Mouse (Mus musculus): ENCODE results near the gene Gcm2. TPM values are rescaled to one million over a fixed set of nuclear protein-coding genes. Genes with fewer than 3 reads are reported as not detected.

Gcm2 gene
- polyA plus RNA-seq (2014; fragmentation: Nextera tagmentation; extraction: Ambion mirVana), result not detected in 2 replicates

DNA sequence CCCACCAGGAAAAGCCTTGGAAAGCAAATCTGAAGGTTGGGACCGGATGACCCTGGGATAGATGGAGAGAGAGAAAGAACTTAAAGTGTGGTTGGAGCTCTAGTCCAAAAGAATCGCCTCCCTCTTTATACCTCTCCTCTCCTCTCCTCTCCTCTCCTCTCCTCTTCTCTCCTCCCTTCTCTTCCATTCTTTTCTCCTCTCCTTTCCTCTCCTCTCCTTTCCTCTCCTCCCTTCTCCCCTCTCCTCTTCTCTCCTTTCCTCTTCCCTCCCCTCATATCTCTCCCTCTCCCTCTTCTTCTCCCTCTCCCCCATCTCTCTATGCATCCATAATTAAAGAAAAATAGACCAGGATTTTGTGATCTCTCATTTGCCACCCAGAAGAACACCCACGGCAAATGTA is at the start of gene Gcm2:
Gene Gcm2 (minus strand): TSS at position 101 of the 400 bp plus-strand sequence.
- Histone ChIP-seq H3K36me3 (ENCODE audit: control insufficient read depth, insufficient read depth, low read length) (no peaks in the 10 kb centered on the region), H3K4me2 (ENCODE audit: low read length) (no peak within 1 kb of the TSS), H3K4me1 (replicated peaks; ENCODE audit: control insufficient read depth, insufficient read depth, low read length) (no peaks in the 10 kb centered on the region), H3K27ac (ENCODE audit: low read depth) (no peak within 1 kb of the TSS), H3K9me3 (ENCODE audit: control insufficient read depth, low read length) (no peaks in the 10 kb centered on the region), H3K4me3 (ENCODE audit: low read depth, low read length) (no peak within 1 kb of the TSS), H3K9ac (ENCODE audit: low read length) (no peak within 1 kb of the TSS), H3K27me3 (replicated peaks; ENCODE audit: control insufficient read depth, insufficient read depth, low read length) (0 out of 2 replicates have a peak, but pooled peaks cover 12% of the 10 kb centered on the region)
- ATAC-seq (replicated peaks; ENCODE audit: low FRiP score, low TSS enrichment, low read depth) (no peak), DNase-seq (ENCODE audit: low spot score) (no peak)
- 76% methylated on average over 3 of the region's 3 CpGs for WGBS

DNA sequence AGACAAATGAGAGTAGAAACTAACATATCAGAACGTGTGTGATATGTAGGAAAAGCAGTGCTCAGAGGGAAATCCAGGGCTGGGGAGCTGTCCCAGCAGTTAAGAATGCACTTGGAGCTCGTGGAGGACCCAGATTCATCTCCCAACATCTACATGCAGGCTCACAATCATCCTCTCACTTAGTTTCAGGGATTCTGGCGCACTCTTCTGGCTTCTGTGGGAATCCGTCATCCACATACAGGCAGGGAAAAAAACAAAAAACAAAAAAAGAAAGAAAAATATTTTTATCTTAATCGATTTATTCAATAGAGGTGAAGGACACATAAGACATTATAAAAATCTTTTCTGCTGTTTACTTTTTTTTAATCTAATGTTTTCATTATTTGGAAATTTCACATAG is 47.6 kb upstream of the Gcm2 start:
- H3K4me1 ChIP-seq (replicated peaks; ENCODE audit: control insufficient read depth, insufficient read depth, low read length), result no peaks in the 10 kb centered on the region
- no peak overlapping the region for H3K9ac ChIP-seq (ENCODE audit: low read length)
- H3K4me3 ChIP-seq (ENCODE audit: low read depth, low read length), result no peak overlapping the region
- no peaks in the 10 kb centered on the region for H3K27me3 ChIP-seq (replicated peaks; ENCODE audit: control insufficient read depth, insufficient read depth, low read length)
- no peaks in the 10 kb centered on the region for H3K36me3 ChIP-seq (ENCODE audit: control insufficient read depth, insufficient read depth, low read length)
- ATAC-seq (replicated peaks; ENCODE audit: low FRiP score, low TSS enrichment, low read depth) (no peak), DNase-seq (ENCODE audit: low spot score) (no peak)
- H3K9me3 ChIP-seq (ENCODE audit: control insufficient read depth, low read length), result no peaks in the 10 kb centered on the region
- H3K4me2 ChIP-seq (ENCODE audit: low read length), result no peak overlapping the region
- WGBS, result 59% methylated on average over 5 of the region's 5 CpGs
- no peak overlapping the region for H3K27ac ChIP-seq (ENCODE audit: low read depth)

DNA sequence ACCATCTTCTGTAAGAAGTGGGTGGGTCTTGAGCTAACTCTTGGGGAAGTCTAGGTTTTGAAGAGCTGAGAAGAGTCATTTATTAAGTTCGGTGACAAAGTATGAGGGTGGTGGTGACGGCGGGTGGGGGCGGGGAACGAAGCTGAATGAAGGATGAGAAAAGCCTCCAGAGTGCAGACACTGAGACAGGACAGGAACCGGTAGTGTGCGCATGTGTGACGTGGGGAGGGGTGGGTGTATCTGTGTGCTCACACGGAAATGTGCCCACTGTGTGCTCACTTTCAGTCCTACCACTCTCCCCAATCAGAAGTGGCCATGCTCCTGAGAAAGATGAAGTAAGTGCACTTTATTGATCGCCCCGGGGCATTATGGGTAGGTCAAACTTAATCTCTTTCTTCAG is 42.3 kb upstream of the Gcm2 start:
- H3K36me3 ChIP-seq (ENCODE audit: control insufficient read depth, insufficient read depth, low read length), result no peaks in the 10 kb centered on the region
- no peak overlapping the region for H3K4me3 ChIP-seq (ENCODE audit: low read depth, low read length)
- H3K27ac ChIP-seq (ENCODE audit: low read depth), result no peak overlapping the region
- DNase-seq (ENCODE audit: low spot score), result no peak
- 83% methylated on average over 11 of the region's 11 CpGs for WGBS
- ATAC-seq (replicated peaks; ENCODE audit: low FRiP score, low TSS enrichment, low read depth), result no peak
- H3K4me2 ChIP-seq (ENCODE audit: low read length), result no peak overlapping the region
- H3K9ac ChIP-seq (ENCODE audit: low read length), result no peak overlapping the region
- no peaks in the 10 kb centered on the region for H3K4me1 ChIP-seq (replicated peaks; ENCODE audit: control insufficient read depth, insufficient read depth, low read length)
- H3K9me3 ChIP-seq (ENCODE audit: control insufficient read depth, low read length), result no peaks in the 10 kb centered on the region
- no peaks in the 10 kb centered on the region for H3K27me3 ChIP-seq (replicated peaks; ENCODE audit: control insufficient read depth, insufficient read depth, low read length)

DNA sequence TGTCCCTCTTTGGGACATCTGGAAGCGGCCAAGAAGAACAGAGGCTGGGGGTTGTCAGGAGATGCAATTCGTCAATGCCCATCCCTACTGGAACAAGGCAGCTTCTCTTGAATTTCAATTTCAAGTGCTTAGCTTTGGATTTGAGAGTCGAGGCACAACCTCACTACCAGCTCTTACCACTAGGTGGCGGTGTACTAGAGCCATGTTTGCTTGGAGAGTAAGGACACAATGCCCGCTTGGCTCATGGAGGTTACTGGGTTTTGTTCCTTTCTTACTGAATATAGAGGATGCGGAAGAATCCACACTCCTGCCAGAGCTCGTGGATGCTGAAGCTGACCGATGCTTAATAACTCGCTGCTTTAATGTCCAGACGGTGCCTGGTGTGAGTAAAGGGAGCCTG is 35.4 kb upstream of the Gcm2 start:
- H3K9me3 ChIP-seq (ENCODE audit: control insufficient read depth, low read length), result no peaks in the 10 kb centered on the region
- ATAC-seq (replicated peaks; ENCODE audit: low FRiP score, low TSS enrichment, low read depth) (no peak), DNase-seq (ENCODE audit: low spot score) (peak; percentile 72)
- H3K4me2 ChIP-seq (ENCODE audit: low read length), result no peak overlapping the region
- H3K27me3 ChIP-seq (replicated peaks; ENCODE audit: control insufficient read depth, insufficient read depth, low read length), result no peaks in the 10 kb centered on the region
- H3K4me1 ChIP-seq (replicated peaks; ENCODE audit: control insufficient read depth, insufficient read depth, low read length), result no peaks in the 10 kb centered on the region
- no peaks in the 10 kb centered on the region for H3K36me3 ChIP-seq (ENCODE audit: control insufficient read depth, insufficient read depth, low read length)
- no peak overlapping the region for H3K9ac ChIP-seq (ENCODE audit: low read length)
- no peak overlapping the region for H3K27ac ChIP-seq (ENCODE audit: low read depth)
- WGBS, result 79% methylated on average over 10 of the region's 10 CpGs
- no peak overlapping the region for H3K4me3 ChIP-seq (ENCODE audit: low read depth, low read length)

DNA sequence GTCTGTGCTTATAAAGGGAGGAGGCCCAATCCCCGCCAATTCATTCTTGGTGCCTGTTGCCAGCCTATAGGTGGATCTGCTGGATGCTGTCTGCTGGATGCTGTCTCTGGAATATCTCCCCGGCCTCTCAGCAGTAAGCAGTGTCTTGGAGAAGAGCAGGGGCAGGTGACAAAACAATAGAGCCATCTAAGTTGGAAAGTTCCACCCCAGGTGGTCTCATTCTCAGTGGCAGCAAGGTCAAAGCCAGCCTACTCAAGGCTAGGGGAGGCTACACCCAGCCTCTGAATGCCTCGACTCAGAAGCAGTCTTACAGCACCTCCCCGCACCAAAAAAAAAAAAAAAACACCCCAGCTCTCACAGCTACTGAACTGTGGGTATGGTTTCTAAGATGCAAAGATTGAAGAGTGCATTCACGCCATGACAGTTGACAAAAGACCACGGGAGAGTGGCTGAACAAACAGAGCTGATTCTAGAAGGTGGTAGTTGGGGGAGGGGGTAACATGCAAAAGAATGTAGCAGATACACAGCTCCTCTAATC is 34.7 kb upstream of the Gcm2 start:
- 63% methylated on average over 6 of the region's 6 CpGs for WGBS
- no peaks in the 10 kb centered on the region for H3K27me3 ChIP-seq (replicated peaks; ENCODE audit: control insufficient read depth, insufficient read depth, low read length)
- H3K9ac ChIP-seq (ENCODE audit: low read length), result no peak overlapping the region
- no peak for DNase-seq (ENCODE audit: low spot score)
- no peaks in the 10 kb centered on the region for H3K9me3 ChIP-seq (ENCODE audit: control insufficient read depth, low read length)
- H3K4me3 ChIP-seq (ENCODE audit: low read depth, low read length), result no peak overlapping the region
- ATAC-seq (replicated peaks; ENCODE audit: low FRiP score, low TSS enrichment, low read depth), result no peak
- H3K36me3 ChIP-seq (ENCODE audit: control insufficient read depth, insufficient read depth, low read length), result no peaks in the 10 kb centered on the region
- H3K4me2 ChIP-seq (ENCODE audit: low read length), result no peak overlapping the region
- H3K27ac ChIP-seq (ENCODE audit: low read depth), result no peak overlapping the region
- H3K4me1 ChIP-seq (replicated peaks; ENCODE audit: control insufficient read depth, insufficient read depth, low read length), result no peaks in the 10 kb centered on the region

DNA sequence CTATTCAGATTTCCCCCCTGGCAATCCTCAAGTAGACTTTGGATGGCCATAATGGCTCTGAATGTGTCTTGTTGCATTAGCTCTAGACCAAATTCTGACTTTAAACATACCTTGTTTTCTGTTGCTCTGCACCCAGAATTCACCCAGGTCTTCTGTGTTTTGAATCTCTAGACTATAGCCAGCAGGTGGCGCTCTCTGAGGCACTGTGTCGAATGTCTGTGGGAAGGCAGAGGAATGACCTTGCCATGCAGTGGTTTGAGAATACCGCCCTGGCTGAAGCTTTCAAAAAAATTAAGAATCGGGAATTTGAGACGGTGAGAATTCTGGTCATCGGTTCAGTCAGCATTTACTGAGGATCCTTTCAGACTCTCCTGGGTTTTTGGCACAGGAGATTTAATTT is 24.1 kb upstream of the Gcm2 start:
- Histone ChIP-seq H3K4me2 (ENCODE audit: low read length) (no peak overlapping the region), H3K27me3 (replicated peaks; ENCODE audit: control insufficient read depth, insufficient read depth, low read length) (no peaks in the 10 kb centered on the region)
- 12% methylated on average over 6 of the region's 6 CpGs for WGBS

DNA sequence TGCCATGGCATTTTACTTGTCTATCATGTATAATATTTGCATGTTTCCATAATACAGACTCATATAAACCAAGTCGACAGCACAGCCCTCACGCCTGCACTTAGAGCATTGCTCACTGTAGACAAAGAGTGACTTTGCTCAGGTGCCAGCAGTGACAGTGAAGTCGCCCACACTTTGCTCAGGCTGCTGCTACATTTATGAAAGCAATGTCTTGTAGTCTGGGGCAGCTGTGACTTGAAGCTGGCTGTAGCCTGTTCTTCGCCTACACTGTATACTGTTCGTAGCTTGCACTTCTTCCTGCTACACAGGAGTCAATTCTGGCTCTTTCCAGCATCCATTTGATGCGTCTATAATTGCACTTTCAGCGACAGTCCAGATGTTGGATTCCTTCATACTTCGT is 18.2 kb upstream of the Gcm2 start:
- no peaks in the 10 kb centered on the region for H3K36me3 ChIP-seq (ENCODE audit: control insufficient read depth, insufficient read depth, low read length)
- no peaks in the 10 kb centered on the region for H3K27me3 ChIP-seq (replicated peaks; ENCODE audit: control insufficient read depth, insufficient read depth, low read length)
- no peak overlapping the region for H3K4me2 ChIP-seq (ENCODE audit: low read length)
- 91% methylated on average over 8 of the region's 8 CpGs for WGBS
- H3K4me1 ChIP-seq (replicated peaks; ENCODE audit: control insufficient read depth, insufficient read depth, low read length), result no peaks in the 10 kb centered on the region
- H3K9ac ChIP-seq (ENCODE audit: low read length), result no peak overlapping the region
- no peak overlapping the region for H3K4me3 ChIP-seq (ENCODE audit: low read depth, low read length)
- ATAC-seq (replicated peaks; ENCODE audit: low FRiP score, low TSS enrichment, low read depth) (no peak), DNase-seq (ENCODE audit: low spot score) (no peak)
- no peaks in the 10 kb centered on the region for H3K9me3 ChIP-seq (ENCODE audit: control insufficient read depth, low read length)
- no peak overlapping the region for H3K27ac ChIP-seq (ENCODE audit: low read depth)

More for the DNA sequence above, 24.1 kb upstream of the Gcm2 start:
- Histone ChIP-seq H3K9ac (ENCODE audit: low read length) (no peak overlapping the region), H3K9me3 (ENCODE audit: control insufficient read depth, low read length) (no peaks in the 10 kb centered on the region), H3K36me3 (ENCODE audit: control insufficient read depth, insufficient read depth, low read length) (no peaks in the 10 kb centered on the region), H3K4me1 (replicated peaks; ENCODE audit: control insufficient read depth, insufficient read depth, low read length) (no peaks in the 10 kb centered on the region), H3K4me3 (ENCODE audit: low read depth, low read length) (no peak overlapping the region), H3K27ac (ENCODE audit: low read depth) (no peak overlapping the region)
- DNase-seq (ENCODE audit: low spot score), result peak; percentile 87
- ATAC-seq (replicated peaks; ENCODE audit: low FRiP score, low TSS enrichment, low read depth), result no peak

DNA sequence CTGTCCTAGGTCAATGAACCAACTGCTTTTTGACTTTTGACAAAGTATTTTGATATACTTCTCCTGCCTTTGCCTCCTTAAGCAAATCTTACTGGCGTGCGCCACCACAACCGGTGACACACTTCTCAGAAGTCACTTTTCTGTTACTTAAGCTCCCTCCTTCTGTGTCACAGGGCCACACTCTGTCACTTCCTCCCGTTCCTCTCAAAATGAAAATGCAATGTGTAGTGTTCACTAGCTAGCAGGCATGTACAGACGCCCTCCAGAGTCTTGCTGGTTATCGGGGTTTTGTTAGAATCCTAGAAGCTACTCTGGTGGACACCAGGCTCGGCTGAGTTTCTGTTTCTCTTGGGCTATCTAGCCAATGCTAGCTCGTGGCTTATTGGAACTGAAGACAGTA is 17.5 kb upstream of the Gcm2 start:
- Histone ChIP-seq H3K4me2 (ENCODE audit: low read length) (no peak overlapping the region), H3K9me3 (ENCODE audit: control insufficient read depth, low read length) (no peaks in the 10 kb centered on the region), H3K27ac (ENCODE audit: low read depth) (no peak overlapping the region), H3K27me3 (replicated peaks; ENCODE audit: control insufficient read depth, insufficient read depth, low read length) (no peaks in the 10 kb centered on the region), H3K4me3 (ENCODE audit: low read depth, low read length) (no peak overlapping the region), H3K36me3 (ENCODE audit: control insufficient read depth, insufficient read depth, low read length) (no peaks in the 10 kb centered on the region), H3K4me1 (replicated peaks; ENCODE audit: control insufficient read depth, insufficient read depth, low read length) (no peaks in the 10 kb centered on the region), H3K9ac (ENCODE audit: low read length) (no peak overlapping the region)
- ATAC-seq (replicated peaks; ENCODE audit: low FRiP score, low TSS enrichment, low read depth) (no peak), DNase-seq (ENCODE audit: low spot score) (no peak)
- WGBS, result 88% methylated on average over 8 of the region's 8 CpGs

DNA sequence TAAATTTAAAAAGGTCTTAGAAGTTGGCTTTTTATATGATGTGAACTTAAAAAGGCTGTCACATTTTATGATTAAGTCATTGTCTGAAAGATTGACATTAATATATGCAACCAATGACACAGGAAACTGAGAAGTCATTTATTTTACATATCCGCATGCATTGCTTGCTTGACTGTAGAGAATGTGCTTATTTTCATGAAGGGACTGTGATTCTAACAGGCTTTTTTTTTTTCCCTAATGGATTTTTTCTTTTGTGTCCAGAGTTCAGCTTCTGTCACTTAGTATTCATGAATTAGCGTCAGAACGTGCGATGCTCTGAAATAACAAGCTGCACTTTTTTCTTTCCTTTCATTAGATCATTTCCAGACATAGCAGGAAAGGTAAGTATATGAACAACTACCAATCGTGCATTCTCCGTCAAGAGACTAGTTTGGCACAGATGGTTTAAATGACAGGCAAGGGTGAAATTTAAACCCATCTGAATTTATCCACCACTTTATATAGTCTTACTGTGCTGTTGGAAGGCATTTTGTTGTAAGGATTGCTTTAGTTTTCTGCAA is 12.9 kb upstream of the Gcm2 start:
- H3K4me1 ChIP-seq (replicated peaks; ENCODE audit: control insufficient read depth, insufficient read depth, low read length), result no peaks in the 10 kb centered on the region
- no peaks in the 10 kb centered on the region for H3K9me3 ChIP-seq (ENCODE audit: control insufficient read depth, low read length)
- H3K27ac ChIP-seq (ENCODE audit: low read depth), result no peak overlapping the region
- no peak overlapping the region for H3K9ac ChIP-seq (ENCODE audit: low read length)
- no peak overlapping the region for H3K4me2 ChIP-seq (ENCODE audit: low read length)
- no peak for DNase-seq (ENCODE audit: low spot score)
- no peaks in the 10 kb centered on the region for H3K27me3 ChIP-seq (replicated peaks; ENCODE audit: control insufficient read depth, insufficient read depth, low read length)
- no peak for ATAC-seq (replicated peaks; ENCODE audit: low FRiP score, low TSS enrichment, low read depth)
- no peaks in the 10 kb centered on the region for H3K36me3 ChIP-seq (ENCODE audit: control insufficient read depth, insufficient read depth, low read length)
- H3K4me3 ChIP-seq (ENCODE audit: low read depth, low read length), result no peak overlapping the region
- 91% methylated on average over 6 of the region's 6 CpGs for WGBS

All from intestine, embryonic 14.5 days (tissue).